Mouse (Mus musculus): Measurements from ENCODE around the gene Fbxo2. TPM values are rescaled to one million over a fixed set of nuclear protein-coding genes. Genes with fewer than 3 reads are reported as not detected.

The Fbxo2 gene
- polyA plus RNA-seq, 1 experiment: 0.14 TPM

- no peaks in the 10 kb centered on the region for H3K27me3 ChIP-seq (ENCODE audit: control insufficient read depth, insufficient read depth, low read length)
- no peaks in the 10 kb centered on the region for H3K4me1 ChIP-seq (ENCODE audit: control insufficient read depth, insufficient read depth, insufficient read length)
- WGBS: 72% methylated on average over 6 of the region's 6 CpGs
- H3K4me3 ChIP-seq (ENCODE audit: extremely low read depth, insufficient read depth, insufficient read length): no peak overlapping the region
- TF ChIP-seq POLR2A (IDR thresholded peaks at IDR 0.05; ENCODE audit: low read depth, low read length) (no peak), CTCF (IDR thresholded peaks at IDR 0.05; ENCODE audit: extremely low read depth, insufficient read depth, insufficient read length, insufficient replicate concordance) (no peak)
- DNase-seq (ENCODE audit: low read depth in 1 of 2, low spot score in 2 of 2): no peak
- H3K27ac ChIP-seq (ENCODE audit: insufficient read depth, low read length): no peak overlapping the region
- H3K36me3 ChIP-seq (ENCODE audit: control insufficient read depth, insufficient read depth, low read length): no peaks in the 10 kb centered on the region
These were observed 44.4 kb downstream of the Fbxo2 start for GRCm38 (mm10) chr4:148204873-148205232.

GRCm38 (mm10) chr4:148214460-148215136 lies 54.2 kb downstream of the Fbxo2 start:
- H3K36me3 ChIP-seq (ENCODE audit: control insufficient read depth, insufficient read depth, low read length): no peaks in the 10 kb centered on the region
- H3K4me3 ChIP-seq (ENCODE audit: extremely low read depth, insufficient read depth, insufficient read length): no peak overlapping the region
- no peak overlapping the region for H3K27ac ChIP-seq (ENCODE audit: insufficient read depth, low read length)
- no peaks in the 10 kb centered on the region for H3K27me3 ChIP-seq (ENCODE audit: control insufficient read depth, insufficient read depth, low read length)
- H3K4me1 ChIP-seq (ENCODE audit: control insufficient read depth, insufficient read depth, insufficient read length): no peaks in the 10 kb centered on the region
- no peak for TF ChIP-seq CTCF (IDR thresholded peaks at IDR 0.05; ENCODE audit: extremely low read depth, insufficient read depth, insufficient read length, insufficient replicate concordance)
- TF ChIP-seq POLR2A (IDR thresholded peaks at IDR 0.05; ENCODE audit: low read depth, low read length): no peak
- DNase-seq (ENCODE audit: low read depth in 1 of 2, low spot score in 2 of 2): no peak
- WGBS: 62% methylated on average over 5 of the region's 5 CpGs

- Histone ChIP-seq H3K27me3 (ENCODE audit: control insufficient read depth, insufficient read depth, low read length) (no peaks in the 10 kb centered on the region), H3K36me3 (ENCODE audit: control insufficient read depth, insufficient read depth, low read length) (no peaks in the 10 kb centered on the region), H3K4me1 (ENCODE audit: control insufficient read depth, insufficient read depth, insufficient read length) (no peaks in the 10 kb centered on the region), H3K27ac (ENCODE audit: insufficient read depth, low read length) (no peak overlapping the region), H3K4me3 (ENCODE audit: extremely low read depth, insufficient read depth, insufficient read length) (no peak overlapping the region)
- TF ChIP-seq POLR2A (IDR thresholded peaks at IDR 0.05; ENCODE audit: low read depth, low read length): no peak
- TF ChIP-seq CTCF (IDR thresholded peaks at IDR 0.05; ENCODE audit: extremely low read depth, insufficient read depth, insufficient read length, insufficient replicate concordance): no peak
- WGBS: 58% methylated on average over 11 of the region's 11 CpGs
- no peak for DNase-seq (ENCODE audit: low read depth in 1 of 2, low spot score in 2 of 2)
These were observed 55.0 kb downstream of the Fbxo2 start for GRCm38 (mm10) chr4:148215264-148215900.

Other genes with a start within 250 kb of the Fbxo2 start
- gene Plod1, start 223.9 kb upstream of the Fbxo2 start, polyA plus RNA-seq (2012; rRNA removed): 16.2 and 16.7 TPM in 2 replicates
- gene 2510039O18Rik, start 219.7 kb upstream of the Fbxo2 start, polyA plus RNA-seq (2012; rRNA removed): 80.5 and 111 TPM in 2 replicates
- not detected in 2 replicates for gene Nppb, start 174.8 kb upstream of the Fbxo2 start, polyA plus RNA-seq (2012; rRNA removed)
- gene Nppa, start 159.9 kb upstream of the Fbxo2 start, polyA plus RNA-seq (2012; rRNA removed): 0.32 TPM in 1 of 2 replicates, not detected in the other
- 9.8 and 12.1 TPM in 2 replicates for gene Clcn6, start 121.8 kb upstream of the Fbxo2 start, polyA plus RNA-seq (2012; rRNA removed)
- gene Mthfr, start 121.5 kb upstream of the Fbxo2 start, polyA plus RNA-seq (2012; rRNA removed): 19.7 and 22.3 TPM in 2 replicates
- 23.7 and 24.2 TPM in 2 replicates for gene Agtrap, start 72.6 kb upstream of the Fbxo2 start, polyA plus RNA-seq (2012; rRNA removed)
- gene Mad2l2, start 30.2 kb upstream of the Fbxo2 start, polyA plus RNA-seq (2012; rRNA removed): 21.0 and 24.7 TPM in 2 replicates
- 1.9 and 2.5 TPM in 2 replicates for gene Draxin, start 29.9 kb upstream of the Fbxo2 start, polyA plus RNA-seq (2012; rRNA removed)
- 30.8 and 31.6 TPM in 2 replicates for gene Fbxo6, start 8.5 kb upstream of the Fbxo2 start, polyA plus RNA-seq (2012; rRNA removed)
- 3.5 and 8.1 TPM in 2 replicates for gene Fbxo44, start 139 bp upstream of the Fbxo2 start, polyA plus RNA-seq (2012; rRNA removed)
- 0.02 and 0.19 TPM in 2 replicates for gene Disp3, start 127.3 kb downstream of the Fbxo2 start, polyA plus RNA-seq (2012; rRNA removed)